Mouse (Mus musculus) neutrophil, adult 5-6 weeks (primary cell): ENCODE data around the gene Psme3. TPM values are rescaled to one million over a fixed set of nuclear protein-coding genes. Genes with fewer than 3 reads are reported as not detected.
"Not testable (repeated sequence)": the region's sequence is repeated elsewhere in the genome, so short reads cannot be mapped to it uniquely, and the experiment has no call there.

Experiments used
- ATAC-seq: fragments of 151-379, 151-347 bp; 2 replicates; pipeline ENCODE4 v1.8.0; 2017; ENCODE audit warnings: mild to moderate bottlenecking, moderate TSS enrichment; ENCODE audit not compliant: insufficient number of reproducible peaks, poor library complexity, low FRiP score, severe bottlenecking; ENCODE audit errors: extremely low read depth
- total RNA-seq: library from RNA; stranded (forward); fragments of 200-1000 nt; gene quantifications from 2 replicates; pipeline ENCODE4 v1.2.3, GENCODE M21; 2017

Gene Psme3
- total RNA-seq, 1 experiment from 2014 or later, result 97.2 TPM

DNA sequence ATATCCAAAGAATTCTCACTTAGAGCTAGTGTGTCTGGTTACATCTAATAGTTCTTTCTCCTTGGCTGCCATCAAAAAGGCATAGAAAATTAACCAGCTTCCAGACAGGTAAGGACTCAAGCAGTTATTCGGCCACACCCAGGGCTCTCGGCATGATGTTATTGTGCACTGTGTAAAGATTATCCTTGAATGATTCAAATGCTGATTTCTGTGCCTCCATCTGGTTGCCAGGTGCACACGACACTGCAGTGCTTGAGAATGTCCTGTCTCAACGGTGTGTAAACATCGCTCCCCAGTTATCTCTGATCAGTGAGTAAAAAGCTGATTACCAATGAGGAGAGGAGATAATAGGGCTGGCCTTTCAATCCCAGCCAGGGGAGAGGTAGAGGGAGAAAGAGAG is 8.3 kb upstream of the Psme3 start:
- no peak for ATAC-seq

DNA sequence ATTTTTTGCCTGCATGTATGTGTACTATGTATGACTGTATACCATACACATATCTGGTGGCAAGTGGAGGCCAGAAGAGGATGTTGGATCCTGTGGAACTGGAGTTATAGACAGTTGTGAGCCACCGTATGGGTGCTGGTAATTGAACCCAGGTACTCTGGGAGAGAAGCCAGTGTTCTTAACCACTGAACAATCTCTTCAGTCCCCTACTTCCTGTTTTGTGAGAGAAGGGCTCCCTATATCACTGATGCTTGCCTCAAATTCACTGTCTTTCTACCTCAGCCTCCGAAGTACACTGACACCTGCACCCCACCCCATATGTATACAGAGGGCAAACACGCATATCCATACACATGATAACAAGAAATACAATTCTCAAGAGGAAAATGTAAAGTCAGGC is 4.9 kb upstream of the Psme3 start:
- ATAC-seq, result no peak

DNA sequence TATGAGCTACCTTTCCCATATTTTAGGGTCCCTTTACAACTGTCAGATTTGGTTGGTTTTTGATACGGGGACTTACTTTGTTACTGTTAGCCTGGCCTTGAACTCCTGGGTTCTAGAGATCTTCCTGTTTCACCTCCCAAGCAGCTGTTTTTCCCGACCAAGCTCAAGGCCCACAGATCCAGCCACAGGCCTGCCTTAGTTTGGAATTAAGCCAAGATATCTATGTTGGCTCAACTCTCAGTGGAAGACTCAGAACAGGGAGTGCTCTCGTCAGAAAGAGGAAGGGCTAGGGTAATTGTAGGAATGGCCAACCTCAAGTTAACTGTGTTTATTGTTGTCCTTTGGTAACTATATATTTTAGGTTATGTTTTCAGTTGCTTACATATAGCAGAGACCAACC is 3.9 kb upstream of the Psme3 start:
- ATAC-seq, result no peak

DNA sequence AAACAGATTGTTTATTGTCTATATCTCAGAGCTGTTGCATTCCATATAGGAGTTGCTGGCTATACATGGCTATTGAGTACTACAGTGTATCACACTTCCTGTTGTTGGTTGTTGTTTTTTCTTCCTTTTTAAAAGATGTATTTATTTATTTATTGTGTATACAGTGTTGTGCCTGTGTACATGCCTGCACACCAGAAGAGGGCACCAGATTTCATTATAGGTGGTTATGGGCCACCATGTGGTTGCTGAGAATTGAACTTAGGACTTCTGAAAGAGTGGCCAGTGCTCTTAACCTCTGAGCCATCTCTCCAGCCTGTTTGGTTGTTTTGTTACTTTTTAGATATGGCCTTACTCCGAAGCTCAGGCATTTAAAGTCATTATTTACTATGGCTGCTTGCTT is 1.4 kb upstream of the Psme3 start:
- no peak for ATAC-seq

DNA sequence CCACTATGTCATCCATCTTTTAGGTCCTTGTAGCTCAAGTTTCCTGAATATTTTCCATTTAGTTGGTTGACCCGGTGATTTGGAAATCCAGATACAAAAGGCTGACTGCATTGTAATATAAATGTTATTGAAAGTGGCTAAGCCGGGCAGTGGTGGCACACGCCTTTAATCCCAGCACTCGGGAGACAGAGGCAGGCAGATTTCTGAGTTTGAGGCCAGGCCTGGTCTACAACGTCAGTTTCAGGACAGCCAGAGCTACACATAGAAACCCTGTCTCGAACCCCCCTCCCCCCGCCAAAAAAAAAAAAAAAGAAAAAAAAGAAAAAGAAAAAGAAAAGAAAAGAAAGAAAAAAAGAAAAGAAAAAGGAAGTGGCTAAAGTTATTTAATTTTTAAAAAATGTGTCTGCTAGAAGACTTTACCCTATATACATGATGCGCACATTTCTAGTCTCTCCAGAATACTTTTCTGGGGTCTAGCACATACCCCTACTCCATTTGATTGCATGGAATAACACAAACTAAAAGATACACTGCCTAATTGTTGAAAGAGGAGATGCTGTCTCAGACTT is 847 bp upstream of the Psme3 start:
- no peak for ATAC-seq

DNA sequence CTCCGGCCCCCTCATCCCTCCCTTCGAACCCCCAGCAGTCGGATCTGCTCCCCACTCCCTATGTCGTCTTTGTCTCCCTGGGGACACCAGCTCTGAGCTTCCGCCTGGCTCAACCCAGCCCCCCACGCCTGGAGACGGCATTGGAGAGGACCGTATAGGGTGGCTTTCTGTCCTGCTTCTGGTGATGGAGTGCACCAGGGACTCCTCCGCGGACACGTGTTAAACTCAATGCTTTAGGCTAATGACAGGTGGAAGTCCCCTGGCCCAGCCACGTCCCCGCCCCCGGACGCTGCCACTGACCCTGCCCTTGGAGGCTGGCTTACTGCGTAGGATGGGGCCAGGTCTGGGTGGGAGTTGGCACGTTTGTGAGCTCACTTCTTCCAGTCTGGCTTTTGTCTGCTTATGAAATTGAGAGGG is 496 bp downstream of the Psme3 start:
- 0 out of 2 replicates have a peak, but pooled peaks have one; percentile 5 for ATAC-seq

DNA sequence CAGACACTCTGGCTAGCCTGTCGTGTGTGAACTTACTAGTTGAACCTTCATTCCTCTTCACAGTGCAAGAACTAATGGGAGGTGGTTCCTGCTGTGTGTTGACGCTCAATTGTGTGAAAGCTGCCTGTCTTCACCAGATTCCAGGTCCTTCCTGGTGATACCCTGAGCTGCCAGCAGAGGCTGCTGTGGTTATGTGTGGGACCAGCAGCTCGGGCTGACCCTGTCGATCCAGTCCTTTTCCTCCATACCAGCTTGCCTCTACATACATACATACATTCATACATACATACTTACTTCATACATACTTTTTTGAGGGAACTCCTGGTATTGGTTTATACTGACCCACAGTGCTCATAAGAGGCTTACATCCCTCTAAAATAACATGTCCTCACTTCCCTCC is 7.6 kb downstream of the Psme3 start:
- ATAC-seq, result peak; percentile 33; the same call in 1 of the 2 replicates

DNA sequence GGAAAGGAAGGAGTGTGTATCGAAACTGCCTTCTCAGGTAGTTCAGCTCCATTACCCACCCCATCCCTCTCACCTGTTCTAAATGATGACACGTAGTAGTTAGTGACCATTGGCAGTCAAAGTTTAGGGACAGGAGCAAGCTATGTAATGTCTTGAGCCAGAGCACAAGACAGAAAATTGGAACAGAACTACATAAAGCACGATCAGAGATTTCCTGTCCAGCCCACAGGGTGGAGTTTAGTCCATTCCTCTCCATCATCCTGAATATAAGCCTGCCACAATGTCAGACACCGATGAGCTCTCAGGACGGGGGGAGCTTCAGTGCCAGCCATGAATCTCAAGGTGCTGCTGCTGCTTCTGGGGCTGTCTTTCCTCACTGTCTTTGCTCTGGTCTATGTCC is 8.8 kb downstream of the Psme3 start, which contains the start of gene Aoc2:
Aoc2 (plus strand) TSS at position 301 of the 400 bp plus-strand sequence.
- ATAC-seq, result no peak

DNA sequence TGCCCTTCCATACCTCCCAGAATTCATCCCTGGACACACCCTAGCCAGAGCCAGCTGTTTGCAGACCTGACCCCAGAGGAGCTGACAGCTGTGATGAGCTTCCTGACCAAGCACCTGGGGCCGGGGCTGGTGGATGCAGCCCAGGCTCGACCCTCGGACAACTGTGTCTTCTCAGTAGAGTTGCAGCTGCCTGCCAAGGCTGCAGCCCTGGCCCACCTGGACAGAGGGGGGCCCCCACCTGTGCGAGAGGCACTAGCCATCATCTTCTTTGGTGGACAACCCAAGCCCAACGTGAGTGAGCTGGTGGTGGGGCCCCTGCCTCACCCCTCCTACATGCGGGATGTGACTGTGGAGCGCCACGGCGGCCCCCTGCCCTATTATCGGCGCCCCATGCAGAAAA is 9.2 kb downstream of the Psme3 start:
- ATAC-seq, result not testable (repeated sequence)

DNA sequence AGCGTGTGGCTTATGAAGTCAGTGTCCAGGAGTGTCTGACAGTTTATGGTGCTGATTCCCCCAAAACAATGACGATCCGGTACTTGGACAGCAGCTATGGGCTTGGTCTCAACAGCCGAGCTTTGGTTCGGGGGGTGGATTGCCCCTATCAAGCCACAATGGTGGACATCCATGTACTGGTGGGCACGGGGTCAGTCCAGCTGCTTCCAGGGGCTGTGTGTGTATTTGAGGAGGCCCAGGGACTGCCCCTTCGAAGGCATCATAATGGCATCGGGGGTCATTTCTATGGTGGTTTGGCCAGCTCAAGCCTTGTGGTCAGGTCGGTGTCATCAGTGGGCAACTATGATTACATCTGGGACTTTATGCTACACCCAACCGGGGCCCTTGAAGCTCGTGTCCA is 10.1 kb downstream of the Psme3 start:
- no peak for ATAC-seq

DNA sequence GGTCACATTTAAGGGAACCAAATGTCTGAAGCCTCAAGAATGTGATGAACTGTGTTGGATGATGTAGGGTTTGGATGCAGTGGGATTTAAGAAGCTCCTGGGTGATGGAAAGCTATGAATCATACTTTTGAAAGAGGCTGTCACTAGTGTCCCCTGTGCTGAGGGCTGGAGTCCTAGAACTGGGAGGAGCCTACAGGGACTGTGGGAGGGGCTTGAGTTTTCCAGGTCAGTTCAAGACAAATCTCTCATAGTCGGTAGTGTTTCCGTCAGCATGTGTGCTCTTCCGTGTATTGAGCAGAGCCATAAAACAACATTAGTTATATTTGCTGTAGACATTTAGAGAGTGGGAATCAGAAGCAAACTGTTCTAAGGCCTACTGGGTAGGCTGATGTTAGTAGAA is 11.3 kb downstream of the Psme3 start:
- no peak for ATAC-seq

DNA sequence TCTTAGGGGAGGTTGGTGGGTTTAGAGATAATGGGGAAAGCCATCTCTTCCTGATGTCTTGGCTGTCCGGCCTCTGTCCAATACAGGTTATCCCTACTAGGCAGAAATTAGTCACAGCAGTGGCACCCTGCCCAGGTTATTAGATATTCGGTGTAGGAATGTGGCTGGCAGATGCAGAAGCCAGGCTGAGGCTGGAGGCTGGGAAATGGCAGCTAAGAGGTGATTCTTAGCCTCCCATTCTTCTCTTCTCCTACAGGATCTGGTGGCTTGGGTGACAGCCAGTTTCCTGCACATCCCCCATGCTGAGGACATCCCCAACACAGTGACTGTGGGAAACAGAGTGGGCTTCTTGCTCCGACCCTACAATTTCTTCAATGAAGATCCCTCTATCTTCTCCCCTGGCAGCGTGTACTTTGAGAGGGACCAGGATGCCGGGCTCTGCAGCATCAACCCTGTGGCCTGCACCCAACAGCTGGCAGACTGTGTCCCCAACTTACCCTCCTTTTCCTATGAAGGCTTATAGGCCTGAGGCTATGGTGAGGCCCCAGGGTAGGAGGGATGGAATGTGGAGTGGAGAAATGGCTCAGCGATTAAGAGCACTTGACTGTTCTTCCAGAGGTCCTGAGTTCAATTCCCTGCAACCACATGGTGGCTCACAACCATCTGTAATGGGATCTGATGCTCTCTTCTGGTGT is 13.1 kb downstream of the Psme3 start:
- no peak for ATAC-seq

DNA sequence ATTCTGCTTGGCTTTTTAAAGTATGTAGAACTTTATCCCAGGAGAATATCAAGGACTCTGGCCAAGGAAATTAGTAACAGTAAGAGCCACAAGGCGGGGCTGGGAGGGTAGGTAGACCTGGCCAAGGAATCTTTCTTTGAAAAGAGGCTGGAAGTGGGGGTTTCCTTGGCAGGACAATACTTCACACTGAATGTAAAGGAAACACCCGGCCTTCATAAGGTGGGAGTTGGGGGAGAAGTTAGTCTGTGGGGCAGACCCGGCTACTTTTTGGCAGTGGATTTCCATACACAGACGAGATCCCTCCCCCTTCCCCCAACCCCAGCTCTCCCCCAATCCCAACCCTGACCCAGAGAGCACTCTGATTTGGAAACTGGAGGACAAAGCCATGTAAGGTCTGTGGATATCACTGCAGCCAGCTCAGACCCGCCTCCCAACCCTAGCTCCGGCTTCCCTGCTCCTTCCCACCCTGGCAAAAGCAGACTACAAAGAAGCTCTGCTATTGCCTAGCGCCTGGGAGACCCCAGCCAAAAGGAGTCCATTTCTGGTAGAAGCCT is 14.4 kb downstream of the Psme3 start, which contains the start of gene Aoc3:
Aoc3 (plus strand) TSS at position 235 of the 554 bp plus-strand sequence.
- no peak for ATAC-seq

DNA sequence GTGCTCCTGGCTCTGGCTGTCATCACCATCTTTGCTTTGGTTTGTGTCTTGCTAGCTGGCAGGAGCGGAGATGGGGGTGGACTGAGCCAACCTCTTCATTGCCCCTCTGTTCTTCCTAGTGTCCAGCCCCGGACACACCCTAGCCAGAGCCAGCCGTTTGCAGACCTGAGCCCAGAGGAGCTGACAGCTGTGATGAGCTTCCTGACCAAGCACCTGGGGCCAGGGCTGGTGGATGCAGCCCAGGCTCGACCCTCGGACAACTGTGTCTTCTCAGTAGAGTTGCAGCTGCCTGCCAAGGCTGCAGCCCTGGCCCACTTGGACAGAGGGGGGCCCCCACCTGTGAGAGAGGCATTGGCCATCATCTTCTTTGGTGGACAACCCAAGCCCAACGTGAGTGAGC is 14.9 kb downstream of the Psme3 start:
- not testable (repeated sequence) for ATAC-seq

DNA sequence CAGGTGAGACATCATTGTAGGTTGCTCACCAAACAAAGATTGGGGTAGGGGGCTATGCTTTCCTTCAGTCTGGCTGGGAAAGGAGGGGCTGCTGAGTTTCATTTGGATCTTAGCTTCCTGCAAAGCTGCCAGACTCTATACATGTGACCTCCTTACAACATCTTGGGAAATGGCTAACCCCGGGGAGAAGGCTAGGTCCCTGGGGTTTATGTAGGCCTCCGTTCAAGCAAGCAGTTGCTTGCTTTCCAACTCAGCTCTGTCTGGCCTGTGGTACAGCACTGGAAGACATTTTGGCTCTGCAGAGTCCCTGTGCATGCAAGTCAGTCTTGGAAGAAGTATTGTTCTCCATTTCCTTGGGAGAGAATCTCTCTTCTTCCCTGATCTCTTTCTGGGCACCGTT is 16.5 kb downstream of the Psme3 start:
- ATAC-seq, result no peak

DNA sequence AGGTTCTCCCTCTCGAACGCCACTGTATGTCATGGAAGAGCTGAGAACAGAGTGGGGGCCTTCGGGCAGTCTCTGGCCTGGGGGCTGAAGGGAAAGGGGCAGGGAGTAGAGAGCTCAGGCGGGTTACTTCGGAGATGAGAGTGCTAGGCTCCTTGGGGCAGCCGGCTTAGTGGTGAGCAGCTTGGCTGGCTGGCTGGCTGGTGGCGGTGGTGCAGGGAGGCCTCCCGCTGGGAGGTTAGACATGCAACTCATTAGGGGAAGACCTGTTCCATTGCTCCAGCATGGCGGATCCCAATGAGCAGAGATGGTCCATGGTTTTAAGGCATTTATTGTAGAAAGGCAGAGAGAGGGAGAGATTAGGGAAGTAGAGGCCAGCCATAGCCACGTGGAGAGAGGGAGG is 18.0 kb downstream of the Psme3 start:
- ATAC-seq, result no peak

DNA sequence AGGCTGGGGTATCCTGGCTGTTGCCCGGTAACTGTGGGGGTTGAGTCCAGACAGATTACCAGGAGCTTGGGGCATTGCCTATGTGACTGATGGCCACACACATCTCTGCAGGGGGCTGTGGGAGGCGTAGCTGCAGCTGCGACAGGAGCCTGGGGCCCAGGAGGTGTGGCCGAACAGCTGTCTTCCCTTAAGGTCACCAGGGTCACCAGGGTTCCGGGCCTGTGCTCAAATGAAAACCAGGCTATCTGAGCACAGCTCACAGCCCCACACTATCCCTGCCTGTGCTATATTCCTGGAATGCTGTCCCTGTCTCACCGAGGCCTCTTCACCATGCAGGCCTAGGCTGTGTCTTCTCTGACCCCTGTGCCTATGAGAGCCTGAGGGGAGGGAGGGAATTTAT is 18.5 kb downstream of the Psme3 start:
- ATAC-seq, result no peak

DNA sequence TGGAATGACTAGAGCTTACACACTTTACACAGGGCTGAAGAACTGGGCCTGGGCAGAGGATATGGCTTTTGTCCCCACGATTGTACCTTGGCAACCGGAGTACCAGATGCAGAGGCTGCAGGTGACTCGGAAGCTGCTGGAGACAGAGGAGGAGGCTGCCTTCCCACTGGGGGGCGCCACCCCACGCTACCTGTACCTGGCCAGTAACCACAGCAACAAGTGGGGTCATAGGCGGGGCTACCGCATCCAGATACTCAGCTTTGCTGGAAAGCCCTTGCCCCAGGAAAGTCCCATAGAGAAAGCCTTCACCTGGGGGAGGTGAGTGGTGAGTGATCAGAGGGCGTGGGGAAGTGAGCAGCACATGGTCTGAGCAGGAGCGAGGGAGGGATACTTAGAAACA is 19.7 kb downstream of the Psme3 start:
- no peak for ATAC-seq

DNA sequence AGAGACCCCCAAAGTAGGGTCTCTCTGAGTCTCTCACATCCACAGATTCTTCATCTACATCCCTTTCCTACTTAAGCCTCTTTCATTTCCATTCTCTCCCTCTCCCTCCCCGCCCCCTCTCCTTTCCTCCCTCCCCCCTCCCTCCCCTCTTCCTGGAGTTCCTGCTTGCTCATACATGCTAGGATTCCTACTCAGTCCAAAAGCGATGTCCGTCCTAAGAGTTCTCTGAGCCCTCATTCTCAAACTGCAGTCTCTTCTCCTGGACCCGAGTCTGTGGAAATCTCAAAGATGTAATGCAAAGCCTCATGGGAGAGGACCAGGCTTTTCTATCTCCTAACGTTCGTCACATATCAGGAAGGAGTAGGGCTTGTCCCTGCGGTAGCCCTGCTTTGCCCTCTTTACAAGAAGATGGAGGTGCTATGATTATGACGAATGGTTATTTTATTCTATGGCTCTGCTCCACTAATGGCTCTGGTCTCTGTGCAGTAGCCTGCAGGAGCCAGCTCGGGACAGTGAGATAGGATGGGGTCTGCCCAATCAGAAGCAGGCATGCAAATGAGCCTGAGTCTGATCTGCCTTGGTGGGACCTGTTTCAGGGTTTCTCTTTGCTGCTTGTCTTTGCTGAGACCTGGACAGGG is 22.2 kb downstream of the Psme3 start:
- no peak for ATAC-seq
